Mouse (Mus musculus): ENCODE measurements around the gene Fut2.
A peak's percentile ranks its signal among the peaks of the same experiment; 100 is the strongest.
"Not testable (repeated sequence)": the region's sequence is repeated elsewhere in the genome, so short reads cannot be mapped to it uniquely, and the experiment has no call there.

Fut2 gene

DNA sequence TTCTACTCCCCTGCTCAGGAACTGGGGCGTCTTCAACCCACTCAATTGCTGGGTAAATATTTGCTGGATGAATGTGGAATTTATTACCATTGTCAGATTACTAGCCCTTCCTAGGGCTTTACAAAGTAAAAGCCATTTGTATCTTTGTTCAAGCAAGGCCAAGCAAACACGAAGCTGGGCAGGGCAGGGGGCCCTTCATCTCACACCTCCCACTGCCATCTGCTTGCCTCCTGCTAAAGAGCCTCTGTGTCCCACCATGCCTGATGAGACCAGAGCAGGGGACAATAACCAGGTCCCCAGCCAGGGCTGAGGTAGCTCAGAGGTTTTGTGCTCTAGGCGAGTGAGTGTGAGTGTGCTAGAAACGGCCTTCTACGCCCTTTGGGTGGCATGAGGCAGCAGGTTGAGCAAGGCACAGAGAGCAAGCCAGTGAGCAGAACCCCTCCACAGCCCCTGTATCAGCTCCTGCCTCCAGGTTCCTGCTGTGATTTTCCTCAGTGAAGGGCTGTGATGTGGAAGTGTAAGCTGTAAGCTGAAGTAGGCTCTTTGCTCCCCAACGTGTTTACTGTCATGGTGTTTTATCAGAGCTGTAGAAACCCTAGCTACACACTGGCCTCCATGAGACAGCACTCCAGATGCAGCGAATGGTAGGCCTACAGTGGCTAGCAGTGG is 11.6 kb upstream of the Fut2 start:
- DNase-seq (ENCODE audit: low read depth): no peak

DNA sequence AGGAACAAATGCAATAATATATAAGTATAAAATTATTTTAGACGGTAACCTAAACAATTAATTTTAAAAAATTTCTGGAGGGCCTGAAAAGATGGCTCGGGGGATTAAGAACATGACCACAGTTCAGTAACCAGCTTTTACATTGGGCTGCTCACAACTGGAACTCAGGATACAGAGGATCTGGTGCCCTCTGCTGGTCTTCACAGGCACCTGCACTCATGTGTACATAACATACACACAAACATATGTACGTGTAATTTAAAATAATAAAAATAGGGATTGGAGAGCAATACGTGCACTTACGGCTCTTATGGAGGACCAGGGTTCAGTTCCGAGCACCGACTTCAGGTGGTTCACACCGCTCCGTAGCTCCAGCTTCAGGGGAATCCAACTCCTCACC is 2.7 kb upstream of the Fut2 start:
- no peak for DNase-seq (ENCODE audit: low read depth)

DNA sequence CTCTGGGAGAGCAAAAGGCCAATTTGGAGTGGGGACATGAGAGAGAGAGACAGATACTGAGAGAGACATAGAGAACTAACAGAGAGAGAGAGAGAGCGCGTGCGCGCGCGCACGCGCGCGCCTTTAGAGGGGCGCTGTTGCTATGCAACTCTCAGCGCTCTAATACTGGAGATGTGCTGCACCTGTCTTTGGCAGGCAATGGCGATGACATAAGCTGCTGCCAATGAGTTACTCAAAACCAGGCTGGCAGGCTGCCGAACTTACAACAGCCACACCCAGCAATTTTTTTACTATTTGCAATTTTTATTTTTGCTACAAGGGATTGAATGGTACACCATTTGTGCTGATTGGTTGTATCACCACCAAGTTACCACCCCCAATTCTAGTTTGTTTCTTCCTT is 1.6 kb upstream of the Fut2 start:
- DNase-seq (ENCODE audit: low read depth): no peak

DNA sequence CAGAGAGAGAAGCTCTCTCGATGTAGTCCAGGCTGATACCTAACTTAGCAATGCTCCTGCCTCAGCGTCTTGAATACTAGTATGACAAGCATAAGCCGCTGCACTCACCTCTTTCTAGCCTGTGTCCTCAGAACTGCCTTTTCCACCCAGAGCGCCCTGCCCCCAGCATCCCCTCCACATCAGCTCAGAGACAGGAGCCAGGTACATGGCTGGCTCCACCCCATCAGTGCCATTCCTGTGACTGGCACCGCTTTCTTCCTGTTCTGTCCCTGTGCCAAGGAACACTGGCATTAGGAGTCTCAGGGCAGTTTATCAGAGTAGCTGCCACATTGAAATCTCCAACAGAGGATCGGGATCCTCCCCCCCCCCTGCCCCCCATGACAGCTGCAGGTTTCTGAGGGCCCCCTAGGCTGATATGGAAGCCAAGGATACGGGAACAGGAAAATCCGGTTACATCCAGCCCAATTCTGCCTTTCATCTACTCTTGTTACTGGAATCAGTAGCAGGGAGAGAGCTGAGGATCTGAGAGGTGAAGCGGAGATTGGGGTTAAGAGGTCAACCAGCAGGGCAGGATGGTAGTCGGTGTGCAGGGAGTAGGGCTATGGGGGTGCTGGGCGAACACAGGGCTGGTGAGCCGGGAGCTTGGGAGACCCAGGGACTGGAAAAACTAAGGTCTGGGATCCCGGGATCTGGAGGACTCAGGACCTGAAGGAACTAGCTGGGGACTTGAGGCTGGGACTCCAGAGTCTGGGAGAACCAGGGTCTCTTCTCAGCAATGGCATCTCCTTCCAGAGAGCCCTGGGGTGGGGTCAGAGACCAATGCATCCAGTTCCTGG is 673 bp downstream of the Fut2 start:
- DNase-seq (ENCODE audit: low read depth): no peak

DNA sequence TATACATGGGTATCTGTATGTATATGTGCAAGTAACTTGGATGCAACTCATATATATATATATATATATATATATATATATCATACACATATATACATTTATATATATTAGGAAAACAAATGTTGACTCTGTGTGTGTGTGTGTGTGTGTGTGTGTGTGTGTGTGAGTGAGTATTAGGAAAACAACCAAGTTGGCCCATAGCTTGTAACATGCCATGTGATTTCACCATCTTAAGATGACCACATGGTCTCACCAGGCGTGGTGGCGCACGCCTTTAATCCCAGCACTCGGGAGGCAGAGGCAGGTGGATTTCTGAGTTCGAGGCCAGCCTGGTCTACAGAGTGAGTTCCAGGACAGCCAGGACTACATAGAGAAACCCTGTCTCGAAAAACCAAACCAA is 4.5 kb downstream of the Fut2 start:
- DNase-seq (ENCODE audit: low read depth): not testable (repeated sequence)

DNA sequence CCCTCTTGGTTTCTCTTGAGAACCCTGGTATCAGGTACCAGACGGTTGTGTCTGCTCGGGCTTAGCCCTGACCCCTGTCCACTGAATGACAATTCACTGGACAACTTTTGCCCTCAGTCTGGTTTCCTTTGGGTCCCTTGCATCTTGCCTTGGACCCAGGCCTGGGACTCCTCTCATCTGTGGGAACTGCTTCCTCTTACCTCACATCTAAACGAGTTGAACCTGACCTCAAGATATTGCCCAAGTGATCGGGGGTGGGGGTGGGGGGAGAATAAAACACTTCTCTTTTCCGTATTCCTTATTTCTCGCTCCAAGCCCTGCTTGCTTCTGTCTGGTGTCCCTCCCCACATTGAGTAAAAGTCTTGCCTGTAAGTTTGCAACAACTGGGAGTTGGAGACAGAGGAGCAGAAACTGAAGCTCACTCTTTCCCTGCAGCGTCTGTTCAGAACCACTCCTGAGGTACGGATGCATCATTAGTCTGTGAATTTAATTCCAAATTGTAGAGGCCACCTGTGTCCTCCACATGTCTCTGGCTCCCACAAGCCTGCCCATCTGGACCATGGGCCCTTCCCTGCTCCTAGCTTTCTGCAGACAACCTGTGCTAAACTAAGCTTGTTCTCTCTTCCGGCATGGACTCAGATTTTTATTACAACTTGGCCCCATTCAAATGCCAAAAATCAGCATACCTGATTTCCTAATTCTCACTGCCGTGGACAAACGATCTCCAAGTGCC is 5.3 kb downstream of the Fut2 start:
- no peak for DNase-seq (ENCODE audit: low read depth)

DNA sequence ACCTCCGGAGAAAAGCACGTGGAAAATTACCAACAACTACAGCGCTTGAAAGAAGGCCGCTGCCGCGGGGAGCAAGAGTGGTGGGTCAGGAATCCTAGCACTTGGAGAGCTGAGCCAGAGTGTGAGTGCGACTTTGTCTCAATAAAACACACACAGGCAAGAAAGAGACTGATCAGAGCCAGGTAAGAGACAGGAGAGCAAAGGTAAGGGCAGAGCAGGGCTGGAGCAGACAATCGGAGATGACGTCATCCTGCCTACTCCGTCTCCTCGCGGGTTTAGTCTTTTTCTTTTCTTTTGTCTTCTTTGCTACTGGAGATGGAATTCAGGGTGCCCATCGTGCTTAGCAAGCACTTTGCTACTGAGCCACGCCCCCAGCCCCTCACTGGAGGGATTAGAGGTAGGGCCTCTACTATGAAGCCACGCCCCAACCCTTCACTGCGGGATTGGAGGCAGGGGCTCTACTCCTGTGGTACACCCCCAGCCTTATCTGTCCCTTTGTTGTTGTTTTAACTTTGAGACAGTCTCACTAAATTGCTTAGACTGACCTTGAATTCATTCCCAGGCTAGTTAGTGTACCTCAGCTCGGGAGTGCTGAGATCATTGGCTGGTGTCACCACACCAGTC is 11.7 kb downstream of the Fut2 start:
- no peak for DNase-seq (ENCODE audit: low read depth)

DNA sequence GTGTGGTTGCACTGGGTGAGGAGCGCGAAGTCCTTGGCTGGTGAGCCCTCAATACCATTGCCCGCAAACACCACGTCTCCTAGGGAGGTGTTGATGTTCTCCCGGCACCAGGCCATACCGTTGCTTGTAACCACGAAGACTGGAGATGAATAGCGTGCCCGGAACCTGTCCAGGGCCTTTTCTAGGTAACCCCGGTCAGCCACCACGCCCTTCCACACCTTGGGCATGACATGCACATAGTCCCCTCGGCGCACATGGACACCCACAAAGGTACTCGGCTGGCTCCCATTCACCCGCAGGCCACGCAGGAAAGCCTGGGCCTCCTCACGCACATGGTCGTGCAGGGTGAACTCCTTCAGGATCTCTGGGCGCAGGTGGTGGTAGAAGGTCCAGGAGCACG is 15.7 kb downstream of the Fut2 start:
- not testable (repeated sequence) for DNase-seq (ENCODE audit: low read depth)

DNA sequence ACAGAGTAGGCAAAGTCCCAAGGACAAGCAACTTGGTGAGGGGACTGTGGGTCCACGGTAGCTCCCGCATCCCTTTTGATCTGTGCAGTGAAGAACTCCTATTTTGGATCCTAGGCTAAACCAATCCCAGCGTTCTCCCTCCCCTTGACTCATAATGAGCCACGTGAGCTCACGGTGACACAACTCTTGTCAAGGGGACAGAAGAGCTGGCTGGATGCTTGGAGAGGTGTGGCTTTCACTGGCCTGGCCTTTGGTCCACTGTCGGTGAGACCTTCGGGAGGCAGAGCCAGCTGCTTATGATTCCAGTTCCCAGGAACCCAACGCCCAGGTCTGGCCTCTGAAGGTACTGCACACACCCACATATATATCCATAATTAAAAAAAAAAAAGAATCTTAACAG is 16.8 kb downstream of the Fut2 start:
- DNase-seq (ENCODE audit: low read depth): no peak

DNA sequence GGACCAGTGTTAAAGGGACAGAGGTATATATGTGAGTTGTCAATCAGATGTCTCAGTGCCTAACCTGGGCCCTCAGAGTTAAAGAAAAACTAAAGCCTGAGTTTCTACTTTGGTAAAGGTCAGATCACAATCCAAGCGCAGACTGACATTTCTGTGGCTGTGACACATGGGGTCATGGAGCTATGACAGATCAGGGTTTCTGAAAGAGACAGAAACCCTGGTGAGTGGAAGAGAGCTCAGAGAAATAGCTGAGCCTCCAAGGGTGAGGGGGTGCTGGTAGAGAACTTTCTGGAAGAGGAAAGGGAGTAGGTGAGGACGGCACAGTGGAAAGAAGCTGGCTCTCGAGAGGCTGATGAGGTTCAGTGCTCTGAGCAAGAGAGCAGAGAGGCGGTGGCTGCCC is 19.5 kb downstream of the Fut2 start:
- DNase-seq (ENCODE audit: low read depth): no peak

DNA sequence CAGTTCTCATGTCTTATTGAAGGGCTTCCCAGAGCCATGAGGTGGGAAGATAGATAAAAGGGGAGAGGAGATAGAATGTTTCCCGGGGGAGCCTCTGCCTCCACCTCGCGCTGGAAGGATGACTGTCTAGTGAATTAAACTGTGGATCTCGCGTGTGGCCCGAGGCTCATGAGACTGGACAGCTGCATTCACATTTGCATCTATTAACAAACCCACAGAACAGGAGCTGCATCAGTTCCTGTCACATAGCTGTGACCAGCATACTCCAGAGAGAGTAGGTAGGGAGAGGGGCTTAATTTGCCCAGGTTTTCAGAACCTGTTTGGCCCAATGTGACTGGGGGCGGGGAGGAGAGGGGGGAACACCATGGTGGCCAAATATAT is 20.6 kb downstream of the Fut2 start:
- DNase-seq (ENCODE audit: low read depth): no peak

DNA sequence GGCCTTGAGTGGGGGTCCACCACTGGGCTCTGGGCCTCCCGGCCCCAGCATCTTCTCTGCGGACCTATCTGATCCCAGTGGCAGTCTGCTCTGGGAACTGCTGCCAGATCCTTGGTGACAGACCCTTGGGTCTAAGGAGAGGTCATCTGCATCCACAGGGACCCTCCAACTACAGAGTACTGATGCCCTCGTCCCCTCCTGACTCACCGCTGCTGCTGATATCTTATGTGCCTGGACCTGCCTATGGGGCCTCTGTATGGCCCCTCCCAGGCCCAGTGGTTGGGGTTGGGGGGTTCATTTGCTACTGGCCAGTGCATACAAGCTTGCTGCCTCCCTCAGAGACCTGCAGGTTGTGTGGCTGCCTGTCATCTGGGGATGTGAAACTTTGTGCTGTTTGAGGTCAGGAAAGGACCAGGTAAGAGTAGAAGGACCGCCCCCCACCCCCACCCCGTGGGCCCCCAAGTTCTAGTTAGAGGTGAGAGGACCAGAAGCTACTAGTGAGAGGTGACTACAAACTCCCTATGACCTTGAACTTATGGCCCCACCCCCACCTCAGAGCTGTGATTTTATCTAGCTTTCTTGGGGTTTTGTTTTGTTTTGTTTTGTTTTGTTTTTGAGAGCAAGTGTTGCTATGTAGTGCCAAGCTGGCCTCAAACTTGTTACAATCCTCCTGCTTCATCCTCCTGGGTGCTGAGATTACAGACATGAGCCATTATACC is 21.2 kb downstream of the Fut2 start:
- DNase-seq (ENCODE audit: low read depth): no peak

DNA sequence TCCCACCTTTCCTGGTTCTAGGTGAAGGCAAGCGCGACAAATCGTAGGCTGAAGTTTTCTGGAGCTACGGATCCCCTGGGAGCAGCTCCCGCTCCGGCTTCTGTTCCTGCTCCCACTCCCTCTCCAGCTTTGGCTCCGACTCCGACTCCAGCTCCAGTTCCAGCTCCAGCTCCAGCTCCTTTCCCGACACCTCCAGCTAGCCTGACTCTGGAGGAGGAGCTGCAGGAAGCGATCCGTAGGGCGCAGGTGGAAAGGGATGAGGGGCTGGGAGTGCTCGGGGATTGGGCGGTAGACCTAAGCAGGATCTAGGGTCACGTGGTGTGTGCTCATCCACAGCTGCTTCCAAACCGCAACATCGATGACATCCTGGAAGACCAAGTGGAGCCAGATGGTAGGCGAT is 22.0 kb downstream of the Fut2 start:
- no peak for DNase-seq (ENCODE audit: low read depth)

DNA sequence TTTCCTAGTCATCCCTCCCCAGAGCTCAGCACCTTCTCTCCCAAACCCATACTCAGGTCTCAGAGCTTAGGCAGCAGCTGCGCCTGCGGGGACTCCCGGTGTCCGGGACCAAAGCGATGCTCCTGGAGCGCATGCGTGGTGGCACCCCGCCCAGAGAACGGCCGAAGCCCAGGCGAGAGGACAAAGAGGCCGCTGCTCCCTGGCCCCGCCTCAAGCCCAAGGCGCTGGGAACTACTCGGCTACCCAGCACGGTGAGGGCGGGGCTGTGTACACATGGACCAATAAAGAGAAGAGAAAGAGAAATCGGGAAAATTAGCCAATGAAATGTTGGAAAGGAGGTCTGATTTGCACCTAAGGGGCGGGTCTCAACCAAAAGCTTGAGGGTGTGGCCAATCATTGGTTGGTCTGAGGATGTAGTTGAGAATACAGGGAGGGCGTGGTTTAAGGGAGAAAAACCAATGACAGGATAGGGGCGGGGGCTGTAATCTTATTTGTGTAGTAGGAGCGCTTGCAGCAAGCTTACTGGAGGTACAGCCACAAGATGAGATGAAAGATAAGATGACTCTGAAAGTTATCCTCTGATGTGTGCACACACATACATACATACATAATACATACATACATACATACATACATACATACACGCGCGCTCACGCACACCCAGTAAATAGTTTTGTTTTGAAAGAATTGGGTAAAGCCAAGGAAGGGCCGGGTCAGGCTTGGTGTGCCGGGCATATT is 22.6 kb downstream of the Fut2 start:
- peak; percentile 88 for DNase-seq (ENCODE audit: low read depth)

DNA sequence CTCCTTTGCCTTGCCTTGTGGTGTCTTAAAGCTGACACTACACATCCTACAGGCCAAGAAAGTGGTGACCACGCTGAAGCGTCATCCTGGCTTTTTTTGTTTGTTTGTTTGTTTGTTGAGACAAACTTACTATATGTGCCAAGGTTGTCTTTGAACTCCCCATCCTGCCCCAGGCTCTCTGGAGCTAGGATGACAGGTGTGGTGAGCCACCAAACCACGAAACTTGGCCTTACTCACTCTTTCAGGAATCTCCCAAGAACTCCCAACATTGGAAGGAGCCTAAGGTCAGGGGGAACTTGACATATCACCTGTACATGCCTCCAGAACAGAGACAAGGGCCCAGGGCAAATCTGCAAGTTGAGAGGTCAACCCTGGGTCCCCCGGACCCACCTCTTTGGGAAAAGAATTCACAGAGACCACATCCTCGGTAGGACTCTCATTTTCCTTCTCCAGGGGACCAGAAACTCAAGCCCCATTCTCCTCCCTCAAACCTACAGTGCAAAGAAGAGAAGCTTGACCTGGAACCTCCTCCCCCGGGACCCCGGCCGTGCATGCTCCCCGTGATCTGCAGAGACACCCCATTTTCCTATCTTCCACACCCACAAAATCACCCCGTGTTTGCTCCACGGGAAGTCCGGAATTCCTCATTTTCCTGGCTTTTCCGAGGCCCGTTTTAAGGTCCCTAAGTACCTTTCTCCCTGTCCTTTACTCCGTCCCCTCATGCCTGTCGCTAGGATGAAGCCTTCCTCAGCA is 23.5 kb downstream of the Fut2 start:
- no peak for DNase-seq (ENCODE audit: low read depth)

DNA sequence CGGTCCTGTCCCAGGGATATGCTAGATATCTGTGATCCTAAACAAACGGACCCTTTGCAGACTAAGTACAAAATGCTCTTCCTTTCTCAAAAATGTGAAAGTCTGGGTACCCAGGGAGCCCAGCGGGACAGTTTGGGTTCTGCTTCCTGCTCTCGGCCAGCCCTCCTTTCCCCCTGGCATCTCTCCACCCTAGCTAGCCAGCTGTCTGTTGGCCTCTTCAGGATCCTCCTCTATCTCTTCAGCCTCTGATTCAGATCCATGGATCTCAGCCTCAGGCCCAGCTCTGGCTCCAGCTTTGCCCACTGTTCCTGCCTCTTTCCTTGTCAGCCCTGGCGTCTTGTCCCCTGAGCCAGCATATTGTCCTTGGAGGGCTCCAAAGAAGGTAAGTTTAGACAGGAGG is 24.1 kb downstream of the Fut2 start:
- DNase-seq (ENCODE audit: low read depth): no peak

DNA sequence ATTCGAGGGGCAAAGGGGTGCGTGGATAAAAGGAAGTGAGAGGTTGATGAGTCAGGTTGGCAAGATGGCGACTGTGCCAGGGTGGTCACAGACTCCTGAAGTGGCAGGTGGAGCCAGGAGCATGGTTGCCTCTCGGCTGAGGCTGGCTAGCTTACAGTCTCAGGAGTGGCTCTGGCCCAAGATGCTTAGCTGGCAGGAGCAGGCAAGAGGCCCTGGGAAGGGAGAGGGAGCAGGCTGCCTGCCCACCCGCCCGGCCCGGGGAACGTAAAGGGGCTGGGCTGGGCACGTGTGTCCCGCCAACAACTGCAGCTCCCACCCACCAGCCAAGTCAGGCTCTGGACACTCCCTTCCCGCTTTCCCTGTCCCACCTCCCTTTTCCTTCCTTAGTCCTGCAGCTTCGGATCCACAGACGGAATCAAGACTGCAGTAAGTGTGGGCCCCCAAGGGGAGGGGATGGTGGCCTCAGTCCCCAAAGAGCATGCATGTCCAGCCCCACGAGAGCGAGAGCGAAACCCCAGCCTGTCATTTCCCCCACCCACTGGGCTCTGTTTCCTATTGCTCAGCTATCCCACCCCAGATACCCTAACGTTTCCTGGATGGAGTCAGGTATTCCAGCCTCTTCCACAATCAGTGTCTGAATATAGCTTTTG is 24.7 kb downstream of the Fut2 start:
- peak; percentile 27 for DNase-seq (ENCODE audit: low read depth)

DNA sequence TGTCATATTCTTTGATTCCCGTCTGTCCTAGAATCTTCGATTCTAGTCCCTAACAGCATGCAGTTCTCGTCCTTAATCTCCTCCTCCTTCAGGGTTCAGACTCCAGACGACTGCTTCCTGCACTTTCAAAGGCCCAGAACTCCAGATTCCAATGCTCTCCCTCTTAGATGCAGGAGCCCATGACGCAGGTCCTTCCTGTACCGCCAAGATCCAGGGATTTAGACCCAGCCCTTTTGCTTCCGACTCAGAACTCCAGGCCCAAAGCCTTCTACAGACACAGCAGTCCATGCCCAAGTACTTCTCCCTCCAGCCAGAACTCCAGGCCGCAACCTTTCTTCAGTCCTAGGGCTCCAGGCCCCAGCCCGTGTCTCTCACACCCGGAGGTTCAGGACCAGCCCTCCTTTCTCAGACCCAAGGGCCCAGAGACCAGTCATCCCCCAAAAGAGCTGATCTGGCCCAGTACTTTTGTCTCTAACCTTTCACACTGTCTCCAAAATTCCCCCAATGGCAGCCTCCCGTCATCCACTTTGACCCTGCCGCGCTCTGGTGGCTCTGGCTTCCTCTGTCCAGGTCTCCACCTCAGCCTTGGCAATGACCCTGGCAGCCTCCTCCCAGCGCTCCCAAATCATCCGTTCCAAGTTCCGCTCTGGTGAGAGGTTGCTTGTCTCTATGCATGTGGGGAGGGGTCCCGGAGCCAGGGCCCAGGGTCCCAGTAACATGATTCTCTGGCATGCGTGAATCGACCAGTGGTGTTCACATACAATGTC is 25.8 kb downstream of the Fut2 start:
- no peak for DNase-seq (ENCODE audit: low read depth)

DNA sequence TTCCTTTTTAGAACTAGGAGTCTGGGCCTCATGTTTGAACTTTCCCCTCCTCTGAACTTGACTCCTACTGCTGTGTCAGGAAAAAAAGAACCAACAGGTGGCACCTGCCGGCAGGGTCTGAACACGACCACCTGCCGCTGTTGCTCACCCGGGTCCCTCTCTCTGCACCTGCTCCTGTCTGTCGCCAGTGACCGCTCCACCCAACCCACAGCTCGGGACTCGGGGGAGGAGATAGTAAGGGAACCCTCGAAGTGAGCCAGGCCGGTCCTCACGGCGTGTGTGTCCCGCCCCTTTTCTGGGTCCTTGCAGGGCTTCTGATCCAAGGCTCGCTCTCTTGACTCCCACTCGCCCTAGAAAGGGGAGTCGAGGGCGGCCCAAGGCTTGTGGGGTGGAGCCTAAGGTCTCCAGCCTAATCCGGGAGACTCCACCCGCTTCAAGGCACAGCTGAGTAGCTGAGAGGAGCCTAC is 26.6 kb downstream of the Fut2 start, which contains the start of gene Mamstr:
TSS of gene Mamstr (plus strand) at position 417 of the 467 bp plus-strand sequence.
- no peak for DNase-seq (ENCODE audit: low read depth)

Data from fibroblast of lung, adult 2 months (primary cell).